Mouse (Mus musculus) MEL (cell line): ENCODE measurements around the gene Cntnap2. TPM values are rescaled to one million over a fixed set of nuclear protein-coding genes. Genes with fewer than 3 reads are reported as not detected.

Experiments used
- DNase-seq: peaks from one replicate; pipeline ENCODE4 v3.0.0; 2011; ENCODE audit warnings: low read depth, low spot score
- H3K27ac ChIP-seq: 2 replicates; pipeline ENCODE4 v1.5.1; 2012; ENCODE audit warnings: low read depth, mild to moderate bottlenecking, control low read depth, low read length, moderate library complexity; ENCODE audit not compliant: control insufficient read depth
- H3K27me3 ChIP-seq, 2 experiments: fragments of 150-350 bp in 1 of 2; sonication (generic) in 1 of 2; 2 replicates each; pipeline ENCODE4 v1.6.1; 2012; ENCODE audit warnings: low read length in 2 of 2, mild to moderate bottlenecking in 2 of 2, improper control_type of control experiment in 1 of 2, moderate library complexity in 1 of 2; ENCODE audit not compliant: insufficient read depth in 2 of 2, control insufficient read depth in 1 of 2
- H3K36me3 ChIP-seq, 2 experiments: 2 replicates each; pipeline ENCODE4 v1.6.1; 2012 to 2014; ENCODE audit warnings: low read length in 2 of 2, improper control_type of control experiment in 1 of 2, inconsistent platforms in 1 of 2, mild to moderate bottlenecking in 1 of 2; ENCODE audit not compliant: insufficient read depth in 2 of 2, control insufficient read depth in 1 of 2
- H3K4me1 ChIP-seq, 2 experiments: fragments of 150-350 bp in 1 of 2; sonication (generic) in 1 of 2; 2 replicates each; pipeline ENCODE4 v1.6.1; 2012; ENCODE audit warnings: low read length in 2 of 2, improper control_type of control experiment in 1 of 2, mild to moderate bottlenecking in 1 of 2; ENCODE audit not compliant: insufficient read depth in 2 of 2, control insufficient read depth in 1 of 2
- H3K4me3 ChIP-seq, 2 experiments: fragments of 150-350 bp in 1 of 2; sonication (generic) in 1 of 2; 2 replicates each; pipeline ENCODE4 v1.5.1; 2012; ENCODE audit warnings: low read depth in 2 of 2, low read length in 2 of 2, mild to moderate bottlenecking in 2 of 2, moderate library complexity in 2 of 2, control low read depth in 1 of 2, improper control_type of control experiment in 1 of 2; ENCODE audit not compliant: control insufficient read depth in 1 of 2, insufficient read depth in 1 of 2
- H3K79me2 ChIP-seq: 2 replicates; pipeline ENCODE4 v1.6.1; 2012; ENCODE audit warnings: mild to moderate bottlenecking, low read length, moderate library complexity; ENCODE audit not compliant: control insufficient read depth, poor library complexity, insufficient read depth
- H3K9ac ChIP-seq: 2 replicates; pipeline ENCODE4 v1.6.1; 2012; ENCODE audit warnings: low read depth, mild to moderate bottlenecking, control low read depth, low read length, moderate library complexity; ENCODE audit not compliant: control insufficient read depth, poor library complexity, severe bottlenecking
- H3K9me3 ChIP-seq: fragments of 150-350 bp; sonication (generic); replicated peaks from 2 replicates; pipeline ENCODE4 v1.6.1; 2012; ENCODE audit warnings: mild to moderate bottlenecking, low read length, improper control_type of control experiment, moderate library complexity; ENCODE audit not compliant: insufficient read depth
- BHLHE40 ChIP-seq: IDR thresholded peaks from 2 replicates; pipeline ENCODE4 v1.6.1; 2012; ENCODE audit warnings: low read depth, mild to moderate bottlenecking, inconsistent platforms, low read length, improper control_type of control experiment, borderline replicate concordance
- CHD2 ChIP-seq: IDR thresholded peaks from 2 replicates; pipeline ENCODE4 v1.6.1; 2011; ENCODE audit warnings: low read length, improper control_type of control experiment
- CTCF ChIP-seq, 3 experiments: IDR thresholded peaks in 2 of 3; conservative IDR thresholded peaks in 1 of 3; 2 replicates each; pipeline ENCODE4 v1.5.1; 2011 to 2012; ENCODE audit warnings: low read length in 3 of 3, low read depth in 2 of 3, mild to moderate bottlenecking in 2 of 3, improper control_type of control experiment in 1 of 3, inconsistent platforms in 1 of 3, mixed read lengths in 1 of 3, moderate library complexity in 1 of 3; ENCODE audit not compliant: control insufficient read depth in 1 of 3, insufficient read depth in 1 of 3, poor library complexity in 1 of 3, severe bottlenecking in 1 of 3
- ELF1 ChIP-seq: IDR thresholded peaks from 2 replicates; pipeline ENCODE4 v1.6.1; 2014; ENCODE audit warnings: low read depth, mild to moderate bottlenecking, inconsistent platforms, low read length, improper control_type of control experiment, moderate library complexity
- EP300 ChIP-seq, 2 experiments: IDR thresholded peaks; 2 replicates each; pipeline ENCODE4 v1.6.1; 2011; ENCODE audit warnings: improper control_type of control experiment in 2 of 2, low read length in 2 of 2, low read depth in 1 of 2, mild to moderate bottlenecking in 1 of 2
- GABPA ChIP-seq: IDR thresholded peaks from 2 replicates; pipeline ENCODE4 v1.6.1; 2012; ENCODE audit warnings: low read depth, mild to moderate bottlenecking, inconsistent platforms, low read length, improper control_type of control experiment, moderate library complexity
- HCFC1 ChIP-seq: IDR thresholded peaks from 2 replicates; pipeline ENCODE4 v1.6.1; 2012; ENCODE audit warnings: low read depth, mild to moderate bottlenecking, inconsistent platforms, low read length, improper control_type of control experiment, moderate library complexity
- JUND ChIP-seq: IDR thresholded peaks from 2 replicates; pipeline ENCODE4 v1.6.1; 2011; ENCODE audit warnings: low read depth, mild to moderate bottlenecking, improper control_type of control experiment, low read length
- KAT2A ChIP-seq: conservative IDR thresholded peaks from 2 replicates; pipeline ENCODE4 v1.6.1; 2012; ENCODE audit warnings: low read depth, low read length, improper control_type of control experiment, inconsistent platforms
- MAFK ChIP-seq: IDR thresholded peaks from 2 replicates; pipeline ENCODE4 v1.6.1; 2011; ENCODE audit warnings: low read depth, mild to moderate bottlenecking, low read length, improper control_type of control experiment, borderline replicate concordance
- MAZ ChIP-seq: IDR thresholded peaks from 2 replicates; pipeline ENCODE4 v1.6.1; 2012; ENCODE audit warnings: low read depth, mild to moderate bottlenecking, inconsistent platforms, low read length, improper control_type of control experiment
- MYC ChIP-seq: IDR thresholded peaks from 2 replicates; pipeline ENCODE4 v1.6.1; 2011; ENCODE audit warnings: low read depth, mild to moderate bottlenecking, low read length, improper control_type of control experiment, moderate library complexity
- NELFE ChIP-seq: IDR thresholded peaks from 2 replicates; pipeline ENCODE4 v1.6.1; 2011; ENCODE audit warnings: low read depth, low read length, improper control_type of control experiment
- NRF1 ChIP-seq: IDR thresholded peaks from 2 replicates; pipeline ENCODE4 v1.6.1; 2014; ENCODE audit warnings: low read depth, mild to moderate bottlenecking, inconsistent platforms, low read length, improper control_type of control experiment, moderate library complexity; ENCODE audit not compliant: poor library complexity, insufficient read depth, severe bottlenecking
- POLR2A ChIP-seq, 2 experiments: IDR thresholded peaks; 2 replicates each; pipeline ENCODE4 v1.6.1; 2011 to 2012; ENCODE audit warnings: low read length in 2 of 2, mild to moderate bottlenecking in 2 of 2, control low read depth in 1 of 2, improper control_type of control experiment in 1 of 2, low read depth in 1 of 2, moderate library complexity in 1 of 2; ENCODE audit not compliant: control insufficient read depth in 1 of 2, insufficient read depth in 1 of 2, poor library complexity in 1 of 2
- POLR2AphosphoS2 ChIP-seq: IDR thresholded peaks from 2 replicates; pipeline ENCODE4 v1.6.1; 2011; ENCODE audit warnings: low read length, improper control_type of control experiment
- POLR2AphosphoS5 ChIP-seq: IDR thresholded peaks from 2 replicates; pipeline ENCODE4 v1.6.1; 2012; ENCODE audit warnings: low read depth, borderline replicate concordance, mild to moderate bottlenecking, inconsistent platforms, low read length, moderate library complexity, mixed read lengths
- RAD21 ChIP-seq: IDR thresholded peaks from 2 replicates; pipeline ENCODE4 v1.6.1; 2011; ENCODE audit warnings: mild to moderate bottlenecking, low read depth, low read length, improper control_type of control experiment
- SIN3A ChIP-seq: IDR thresholded peaks from 2 replicates; pipeline ENCODE4 v1.6.1; 2012; ENCODE audit warnings: low read length, improper control_type of control experiment, inconsistent platforms
- SMC3 ChIP-seq: IDR thresholded peaks from 2 replicates; pipeline ENCODE4 v1.6.1; 2011; ENCODE audit warnings: low read depth, low read length, improper control_type of control experiment
- TAL1 ChIP-seq: IDR thresholded peaks from 2 replicates; pipeline ENCODE4 v1.6.1; 2012; ENCODE audit warnings: mild to moderate bottlenecking, inconsistent platforms, low read length, moderate library complexity, mixed read lengths
- TBP ChIP-seq: IDR thresholded peaks from 2 replicates; pipeline ENCODE4 v1.8.0; 2011; ENCODE audit warnings: low read depth, low read length, improper control_type of control experiment
- TCF12 ChIP-seq: IDR thresholded peaks from 2 replicates; pipeline ENCODE4 v1.6.1; 2014; ENCODE audit warnings: low read depth, mild to moderate bottlenecking, inconsistent platforms, low read length, improper control_type of control experiment, moderate library complexity
- UBTF ChIP-seq: IDR thresholded peaks from 2 replicates; pipeline ENCODE4 v1.6.1; 2012; ENCODE audit warnings: low read depth, mild to moderate bottlenecking, inconsistent platforms, low read length, improper control_type of control experiment, moderate library complexity, borderline replicate concordance; ENCODE audit not compliant: insufficient read depth
- ZNF384 ChIP-seq: IDR thresholded peaks from 2 replicates; pipeline ENCODE4 v1.6.1; 2012; ENCODE audit warnings: low read depth, mild to moderate bottlenecking, inconsistent platforms, low read length, improper control_type of control experiment
- polyA plus RNA-seq, 2 experiments: library from polyadenylated mRNA; stranded (reverse) in 1 of 2; unstranded in 1 of 2; fragments of >175 nt in 1 of 2; fragments of >200 nt in 1 of 2; gene quantifications; 2 replicates each; pipeline versions ENCODE4 v1.2.1 to v1.2.4; 2012; ENCODE audit warnings: low replicate concordance in 2 of 2, low read depth in 1 of 2; ENCODE audit not compliant: insufficient read length in 2 of 2, insufficient read depth in 1 of 2, missing spikeins in 1 of 2
- total RNA-seq: library from RNA; depleted of rRNA; stranded (reverse); fragments of 300-350 nt; gene quantifications from 2 replicates; pipeline ENCODE4 v1.2.3, GENCODE M21; 2012

Gene Cntnap2
- total and polyA plus RNA-seq, 3 experiments = 0.01 TPM; not detected in 2

GRCm38 (mm10) chr6:47340813-47341502 is 2281.8 kb downstream of the Cntnap2 start:
- no peak for TF ChIP-seq ELF1
- no peak for TF ChIP-seq POLR2A (IDR thresholded peaks at IDR 0.05; ENCODE audit: control insufficient read depth in 1 of 2, insufficient read depth in 1 of 2, low read depth in 1 of 2, low read length in 2 of 2, poor library complexity in 1 of 2)
- no peak for TF ChIP-seq NRF1
- TF ChIP-seq CHD2 = no peak
- no peak for TF ChIP-seq POLR2AphosphoS5
- no peak for TF ChIP-seq TAL1
- no peak for TF ChIP-seq MYC
- no peak for TF ChIP-seq RAD21
- TF ChIP-seq NELFE = no peak
- no peak for TF ChIP-seq TCF12
- TF ChIP-seq GABPA = no peak
- Histone ChIP-seq H3K27ac (no peak overlapping the region), H3K27me3 (peaks cover 3 to 4% of the 10 kb centered on the region in 2 experiments), H3K9me3 (no peaks in the 10 kb centered on the region), H3K79me2 (no peaks in the 10 kb centered on the region), H3K36me3 (peaks cover 0 to 2% of the 10 kb centered on the region in 2 experiments; a peak in 1 of 4 replicates), H3K4me3 (no peak overlapping the region), H3K4me1 (peaks cover 0 to 3% of the 10 kb centered on the region in 2 experiments; a peak in 1 of 4 replicates), H3K9ac (no peak overlapping the region)
- DNase-seq = no peak

- TF ChIP-seq MAFK = no peak
- TF ChIP-seq POLR2AphosphoS2 = no peak
- no peak for TF ChIP-seq TCF12
- no peak for TF ChIP-seq HCFC1
- no peak for TF ChIP-seq GABPA
- no peak for TF ChIP-seq MAZ
- TF ChIP-seq BHLHE40 = no peak
- TF ChIP-seq KAT2A = no peak
- TF ChIP-seq UBTF = no peak
- no peak for TF ChIP-seq EP300 (IDR thresholded peaks at IDR 0.05; ENCODE audit: low read depth in 1 of 2, low read length in 2 of 2)
- no peak for TF ChIP-seq TBP
- TF ChIP-seq JUND = no peak
- no peak for TF ChIP-seq CTCF (IDR thresholded peaks at IDR 0.05 in 2 of 3, conservative IDR thresholded peaks at IDR 0.05 in 1 of 3; ENCODE audit: control insufficient read depth in 1 of 3, insufficient read depth in 1 of 3, low read depth in 2 of 3, low read length in 3 of 3, poor library complexity in 1 of 3, severe bottlenecking in 1 of 3)
- TF ChIP-seq SMC3 = no peak
- no peak for TF ChIP-seq TAL1
- TF ChIP-seq SIN3A = no peak
- TF ChIP-seq ZNF384 = no peak
- TF ChIP-seq POLR2A (IDR thresholded peaks at IDR 0.05; ENCODE audit: control insufficient read depth in 1 of 2, insufficient read depth in 1 of 2, low read depth in 1 of 2, low read length in 2 of 2, poor library complexity in 1 of 2) = no peak
- Histone ChIP-seq H3K27ac (no peak overlapping the region), H3K9ac (no peak overlapping the region)
Observed at GRCm38 (mm10) chr6:47341503-47341884, 2282.3 kb downstream of the Cntnap2 start.

More at GRCm38 (mm10) chr6:47341503-47341884, 2282.3 kb downstream of the Cntnap2 start:
- Histone ChIP-seq H3K27me3 (peaks cover 3 to 4% of the 10 kb centered on the region in 2 experiments), H3K36me3 (peaks cover 0 to 2% of the 10 kb centered on the region in 2 experiments; a peak in 1 of 4 replicates), H3K9me3 (no peaks in the 10 kb centered on the region), H3K4me3 (no peak overlapping the region), H3K4me1 (peaks cover 0 to 3% of the 10 kb centered on the region in 2 experiments; a peak in 1 of 4 replicates), H3K79me2 (no peaks in the 10 kb centered on the region)
- no peak for DNase-seq
